Mouse (Mus musculus): Measurements from ENCODE around the gene Glt6d1. TPM values are rescaled to one million over a fixed set of nuclear protein-coding genes. Genes with fewer than 3 reads are reported as not detected.

Glt6d1 gene
- polyA plus RNA-seq, 1 experiment from 2014 or later: not detected

- WGBS (ENCODE audit: insufficient replicate concordance): 12% methylated on average over 4 of the region's 4 CpGs
- Histone ChIP-seq H3K27ac (ENCODE audit: low read length) (no peak overlapping the region), H3K9me3 (replicated peaks; ENCODE audit: control insufficient read depth, low read length) (no peaks in the 10 kb centered on the region), H3K27me3 (ENCODE audit: control insufficient read depth, insufficient read depth, low read depth, low read length) (no peaks in the 10 kb centered on the region), H3K36me3 (ENCODE audit: control insufficient read depth, insufficient read depth) (no peaks in the 10 kb centered on the region), H3K9ac (ENCODE audit: low read depth, low read length) (no peak overlapping the region), H3K4me3 (ENCODE audit: low read depth, low read length) (no peak overlapping the region), H3K4me2 (ENCODE audit: low read depth, low read length) (no peak overlapping the region), H3K4me1 (ENCODE audit: control insufficient read depth, low read depth, low read length) (no peaks in the 10 kb centered on the region)
- ATAC-seq (ENCODE audit: low read depth): no peak
Observed at GRCm38 (mm10) chr2:25850330-25850729, 34.7 kb upstream of the Glt6d1 start.

- Histone ChIP-seq H3K4me2 (ENCODE audit: low read depth, low read length) (no peak within 1 kb of the TSS), H3K4me3 (ENCODE audit: low read depth, low read length) (no peak within 1 kb of the TSS), H3K27ac (ENCODE audit: low read length) (no peak within 1 kb of the TSS), H3K27me3 (ENCODE audit: control insufficient read depth, insufficient read depth, low read depth, low read length) (no peaks in the 10 kb centered on the region), H3K9ac (ENCODE audit: low read depth, low read length) (no peak within 1 kb of the TSS), H3K36me3 (ENCODE audit: control insufficient read depth, insufficient read depth) (no peaks in the 10 kb centered on the region), H3K9me3 (replicated peaks; ENCODE audit: control insufficient read depth, low read length) (no peaks in the 10 kb centered on the region), H3K4me1 (ENCODE audit: control insufficient read depth, low read depth, low read length) (no peaks in the 10 kb centered on the region)
- WGBS (ENCODE audit: insufficient replicate concordance): 60% methylated on average over 13 of the region's 16 CpGs
- no peak for ATAC-seq (ENCODE audit: low read depth)
Observed at GRCm38 (mm10) chr2:25847226-25847625, 31.6 kb upstream of the Glt6d1 start, which contains the start of gene Sohlh1. Gene Sohlh1 (minus strand): TSS chr2:25847248.

- Histone ChIP-seq H3K27ac (ENCODE audit: low read length) (no peak overlapping the region), H3K4me3 (ENCODE audit: low read depth, low read length) (no peak overlapping the region), H3K9ac (ENCODE audit: low read depth, low read length) (no peak overlapping the region), H3K36me3 (ENCODE audit: control insufficient read depth, insufficient read depth) (no peaks in the 10 kb centered on the region), H3K4me2 (ENCODE audit: low read depth, low read length) (no peak overlapping the region), H3K9me3 (replicated peaks; ENCODE audit: control insufficient read depth, low read length) (no peaks in the 10 kb centered on the region), H3K4me1 (ENCODE audit: control insufficient read depth, low read depth, low read length) (no peaks in the 10 kb centered on the region), H3K27me3 (ENCODE audit: control insufficient read depth, insufficient read depth, low read depth, low read length) (no peaks in the 10 kb centered on the region)
- WGBS (ENCODE audit: insufficient replicate concordance): 71% methylated on average over 8 of the region's 8 CpGs
- no peak for ATAC-seq (ENCODE audit: low read depth)
Observed at GRCm38 (mm10) chr2:25846516-25846915, 30.9 kb upstream of the Glt6d1 start.

GRCm38 (mm10) chr2:25844097-25844496, 28.4 kb upstream of the Glt6d1 start:
- no peak overlapping the region for H3K4me2 ChIP-seq (ENCODE audit: low read depth, low read length)
- H3K9ac ChIP-seq (ENCODE audit: low read depth, low read length): no peak overlapping the region
- no peaks in the 10 kb centered on the region for H3K36me3 ChIP-seq (ENCODE audit: control insufficient read depth, insufficient read depth)
- 63% methylated on average over 3 of the region's 3 CpGs for WGBS (ENCODE audit: insufficient replicate concordance)
- no peaks in the 10 kb centered on the region for H3K27me3 ChIP-seq (ENCODE audit: control insufficient read depth, insufficient read depth, low read depth, low read length)
- H3K4me1 ChIP-seq (ENCODE audit: control insufficient read depth, low read depth, low read length): no peaks in the 10 kb centered on the region
- no peak overlapping the region for H3K4me3 ChIP-seq (ENCODE audit: low read depth, low read length)
- H3K9me3 ChIP-seq (replicated peaks; ENCODE audit: control insufficient read depth, low read length): no peaks in the 10 kb centered on the region
- no peak for ATAC-seq (ENCODE audit: low read depth)
- H3K27ac ChIP-seq (ENCODE audit: low read length): no peak overlapping the region

GRCm38 (mm10) chr2:25842758-25843157, 27.1 kb upstream of the Glt6d1 start:
- Histone ChIP-seq H3K36me3 (ENCODE audit: control insufficient read depth, insufficient read depth) (no peaks in the 10 kb centered on the region), H3K27ac (ENCODE audit: low read length) (no peak overlapping the region), H3K4me2 (ENCODE audit: low read depth, low read length) (no peak overlapping the region), H3K9ac (ENCODE audit: low read depth, low read length) (no peak overlapping the region), H3K9me3 (replicated peaks; ENCODE audit: control insufficient read depth, low read length) (no peaks in the 10 kb centered on the region), H3K4me1 (ENCODE audit: control insufficient read depth, low read depth, low read length) (no peaks in the 10 kb centered on the region), H3K4me3 (ENCODE audit: low read depth, low read length) (no peak overlapping the region), H3K27me3 (ENCODE audit: control insufficient read depth, insufficient read depth, low read depth, low read length) (no peaks in the 10 kb centered on the region)
- WGBS (ENCODE audit: insufficient replicate concordance): 31% methylated on average over 1 of the region's 1 CpGs
- no peak for ATAC-seq (ENCODE audit: low read depth)

- WGBS (ENCODE audit: insufficient replicate concordance): 27% methylated on average over 4 of the region's 4 CpGs
- H3K4me1 ChIP-seq (ENCODE audit: control insufficient read depth, low read depth, low read length): no peaks in the 10 kb centered on the region
- H3K4me2 ChIP-seq (ENCODE audit: low read depth, low read length): no peak overlapping the region
- no peak overlapping the region for H3K27ac ChIP-seq (ENCODE audit: low read length)
- no peaks in the 10 kb centered on the region for H3K27me3 ChIP-seq (ENCODE audit: control insufficient read depth, insufficient read depth, low read depth, low read length)
- no peaks in the 10 kb centered on the region for H3K9me3 ChIP-seq (replicated peaks; ENCODE audit: control insufficient read depth, low read length)
- H3K36me3 ChIP-seq (ENCODE audit: control insufficient read depth, insufficient read depth): no peaks in the 10 kb centered on the region
- ATAC-seq (ENCODE audit: low read depth): no peak
- no peak overlapping the region for H3K4me3 ChIP-seq (ENCODE audit: low read depth, low read length)
- no peak overlapping the region for H3K9ac ChIP-seq (ENCODE audit: low read depth, low read length)
Observed at GRCm38 (mm10) chr2:25842161-25842560, 26.5 kb upstream of the Glt6d1 start.

- no peak overlapping the region for H3K27ac ChIP-seq (ENCODE audit: low read length)
- 25% methylated on average over 5 of the region's 5 CpGs for WGBS (ENCODE audit: insufficient replicate concordance)
- no peak overlapping the region for H3K4me2 ChIP-seq (ENCODE audit: low read depth, low read length)
- no peak for ATAC-seq (ENCODE audit: low read depth)
- H3K4me3 ChIP-seq (ENCODE audit: low read depth, low read length): no peak overlapping the region
- H3K4me1 ChIP-seq (ENCODE audit: control insufficient read depth, low read depth, low read length): no peaks in the 10 kb centered on the region
- no peaks in the 10 kb centered on the region for H3K27me3 ChIP-seq (ENCODE audit: control insufficient read depth, insufficient read depth, low read depth, low read length)
- H3K9ac ChIP-seq (ENCODE audit: low read depth, low read length): no peak overlapping the region
- no peaks in the 10 kb centered on the region for H3K36me3 ChIP-seq (ENCODE audit: control insufficient read depth, insufficient read depth)
- no peaks in the 10 kb centered on the region for H3K9me3 ChIP-seq (replicated peaks; ENCODE audit: control insufficient read depth, low read length)
Observed at GRCm38 (mm10) chr2:25836291-25836690, 20.6 kb upstream of the Glt6d1 start.

- no peaks in the 10 kb centered on the region for H3K27me3 ChIP-seq (ENCODE audit: control insufficient read depth, insufficient read depth, low read depth, low read length)
- no peak for ATAC-seq (ENCODE audit: low read depth)
- H3K4me2 ChIP-seq (ENCODE audit: low read depth, low read length): no peak overlapping the region
- no peak overlapping the region for H3K4me3 ChIP-seq (ENCODE audit: low read depth, low read length)
- no peak overlapping the region for H3K9ac ChIP-seq (ENCODE audit: low read depth, low read length)
- H3K36me3 ChIP-seq (ENCODE audit: control insufficient read depth, insufficient read depth): no peaks in the 10 kb centered on the region
- WGBS (ENCODE audit: insufficient replicate concordance): 72% methylated on average over 3 of the region's 3 CpGs
- H3K9me3 ChIP-seq (replicated peaks; ENCODE audit: control insufficient read depth, low read length): no peaks in the 10 kb centered on the region
- no peak overlapping the region for H3K27ac ChIP-seq (ENCODE audit: low read length)
- no peaks in the 10 kb centered on the region for H3K4me1 ChIP-seq (ENCODE audit: control insufficient read depth, low read depth, low read length)
Observed at GRCm38 (mm10) chr2:25830786-25831185, 15.1 kb upstream of the Glt6d1 start.

- Histone ChIP-seq H3K9ac (ENCODE audit: low read depth, low read length) (no peak overlapping the region), H3K27me3 (ENCODE audit: control insufficient read depth, insufficient read depth, low read depth, low read length) (no peaks in the 10 kb centered on the region), H3K27ac (ENCODE audit: low read length) (no peak overlapping the region), H3K4me2 (ENCODE audit: low read depth, low read length) (no peak overlapping the region), H3K36me3 (ENCODE audit: control insufficient read depth, insufficient read depth) (no peaks in the 10 kb centered on the region), H3K4me3 (ENCODE audit: low read depth, low read length) (no peak overlapping the region), H3K9me3 (replicated peaks; ENCODE audit: control insufficient read depth, low read length) (no peaks in the 10 kb centered on the region), H3K4me1 (ENCODE audit: control insufficient read depth, low read depth, low read length) (no peaks in the 10 kb centered on the region)
- no peak for ATAC-seq (ENCODE audit: low read depth)
- 34% methylated on average over 8 of the region's 8 CpGs for whole genome bisulfite sequencing (ENCODE audit: insufficient replicate concordance)
Observed at GRCm38 (mm10) chr2:25828344-25828947, 12.8 kb upstream of the Glt6d1 start.
